Mouse (Mus musculus): ENCODE results near the gene Slc9a1.

Gene Slc9a1

DNA sequence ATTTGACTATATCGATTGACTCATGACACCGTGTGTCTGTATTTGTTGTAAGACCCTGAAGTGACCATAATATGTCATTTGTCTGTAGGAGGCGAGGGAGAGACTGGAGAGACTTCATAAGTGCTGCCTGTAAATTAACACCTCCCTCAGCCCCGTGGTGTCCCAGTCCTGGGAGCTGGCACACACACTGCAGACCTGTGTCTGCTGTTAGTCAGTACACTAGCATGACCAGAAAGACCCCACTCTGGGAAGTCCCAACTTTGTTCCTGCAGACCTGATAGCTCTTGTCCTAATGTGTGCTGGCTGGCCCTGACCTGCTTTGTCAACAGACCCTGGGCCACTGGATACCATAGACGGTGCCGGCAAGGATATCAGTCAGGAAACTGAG, 2.8 kb downstream of the Slc9a1 start:
- no peak for DNase-seq (ENCODE audit: low spot score in 2 of 2)

DNA sequence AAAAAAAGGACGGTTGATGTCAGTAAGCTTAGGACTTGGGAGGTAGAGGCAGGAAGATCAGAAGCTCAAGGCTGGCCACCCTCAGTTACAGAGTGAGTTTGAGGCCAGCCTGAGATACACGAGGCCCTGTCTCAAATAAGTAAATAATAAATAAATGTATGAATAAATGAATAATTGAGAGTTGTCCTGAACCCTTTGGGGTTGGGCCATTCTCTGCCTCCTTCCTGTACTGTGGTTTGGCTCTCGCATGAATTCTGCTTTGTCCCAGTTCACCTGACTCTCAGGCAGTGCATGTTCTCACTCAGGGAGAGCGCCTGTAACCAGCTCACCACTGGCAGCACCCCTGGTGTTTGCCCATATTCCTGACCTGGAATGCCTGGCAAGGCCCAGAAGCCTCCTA, 4.5 kb downstream of the Slc9a1 start:
- no peak for DNase-seq (ENCODE audit: low spot score in 2 of 2)

GRCm38 (mm10) chr4:133375812-133376577, 6.5 kb downstream of the Slc9a1 start:
- DNase-seq (ENCODE audit: low spot score in 2 of 2), result no peak

GRCm38 (mm10) chr4:133378236-133379045, 8.9 kb downstream of the Slc9a1 start:
- peak; percentile 40 to 56 for DNase-seq (ENCODE audit: low spot score in 2 of 2)

GRCm38 (mm10) chr4:133379046-133379347, 9.5 kb downstream of the Slc9a1 start:
- no peak for DNase-seq (ENCODE audit: low spot score in 2 of 2)

GRCm38 (mm10) chr4:133379861-133380260, 10.4 kb downstream of the Slc9a1 start:
- DNase-seq (ENCODE audit: low spot score in 2 of 2), result no peak

DNA sequence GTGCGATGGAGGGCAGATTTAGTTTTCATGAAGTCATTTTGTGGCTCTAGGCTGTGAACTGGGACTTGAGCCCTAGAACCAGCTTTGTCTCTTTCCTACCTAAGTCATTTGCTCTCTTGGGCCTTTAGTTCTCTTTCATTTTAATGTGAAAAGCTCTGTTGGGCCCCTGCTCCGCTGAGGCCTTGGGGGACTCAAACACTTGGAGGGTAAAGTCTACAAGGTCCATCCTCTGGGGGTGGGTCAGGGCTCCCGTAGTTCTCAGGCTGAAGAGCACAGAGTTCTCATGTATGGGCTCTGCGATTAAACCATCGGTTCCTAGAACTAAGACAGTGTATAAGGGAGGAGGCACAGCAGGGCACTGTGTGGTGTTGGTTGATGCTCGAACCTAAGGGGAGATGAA, 11.0 kb downstream of the Slc9a1 start:
- no peak for DNase-seq (ENCODE audit: low spot score in 2 of 2)

- no peak for DNase-seq (ENCODE audit: low spot score in 2 of 2)
Observed at GRCm38 (mm10) chr4:133381141-133381540, 11.6 kb downstream of the Slc9a1 start.

DNA sequence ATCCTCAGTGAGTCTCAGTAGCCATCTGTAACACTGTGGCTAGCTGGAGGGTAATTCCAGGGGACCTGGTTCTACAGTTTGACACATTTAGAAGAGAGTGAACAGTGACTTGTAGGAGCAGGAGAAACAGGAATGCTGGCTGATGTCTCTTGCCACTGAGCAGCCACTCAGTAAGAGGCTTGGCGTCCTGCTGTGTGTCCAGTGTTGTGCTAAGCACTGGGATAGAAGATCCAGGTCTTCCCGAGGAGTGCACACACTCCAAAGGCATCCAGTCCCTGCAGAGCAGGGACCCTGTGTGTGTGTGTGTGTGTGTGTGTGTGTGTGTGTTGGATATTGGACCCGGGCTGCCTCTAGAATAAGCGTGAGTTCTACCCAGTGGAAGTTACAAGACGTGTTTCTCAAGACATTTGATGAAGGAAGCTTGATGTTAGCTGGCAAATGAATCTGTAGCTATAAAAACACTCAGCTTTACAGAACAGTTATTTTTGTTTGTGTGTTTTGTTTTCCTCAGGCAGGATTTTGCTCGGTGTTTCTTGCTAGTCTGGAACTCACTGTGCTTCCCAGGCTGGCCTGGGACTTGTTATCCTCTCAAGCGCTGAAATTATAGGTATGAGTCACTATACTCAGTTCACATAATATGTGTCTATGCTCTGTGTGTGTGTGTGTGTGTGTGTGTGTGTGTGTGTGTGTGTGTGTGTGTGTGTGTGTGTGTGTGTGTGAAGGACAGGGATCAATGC, 16.7 kb downstream of the Slc9a1 start:
- DNase-seq (ENCODE audit: low spot score in 2 of 2), result no peak

GRCm38 (mm10) chr4:133387053-133387452, 17.5 kb downstream of the Slc9a1 start:
- DNase-seq (ENCODE audit: low spot score in 2 of 2), result no peak

DNA sequence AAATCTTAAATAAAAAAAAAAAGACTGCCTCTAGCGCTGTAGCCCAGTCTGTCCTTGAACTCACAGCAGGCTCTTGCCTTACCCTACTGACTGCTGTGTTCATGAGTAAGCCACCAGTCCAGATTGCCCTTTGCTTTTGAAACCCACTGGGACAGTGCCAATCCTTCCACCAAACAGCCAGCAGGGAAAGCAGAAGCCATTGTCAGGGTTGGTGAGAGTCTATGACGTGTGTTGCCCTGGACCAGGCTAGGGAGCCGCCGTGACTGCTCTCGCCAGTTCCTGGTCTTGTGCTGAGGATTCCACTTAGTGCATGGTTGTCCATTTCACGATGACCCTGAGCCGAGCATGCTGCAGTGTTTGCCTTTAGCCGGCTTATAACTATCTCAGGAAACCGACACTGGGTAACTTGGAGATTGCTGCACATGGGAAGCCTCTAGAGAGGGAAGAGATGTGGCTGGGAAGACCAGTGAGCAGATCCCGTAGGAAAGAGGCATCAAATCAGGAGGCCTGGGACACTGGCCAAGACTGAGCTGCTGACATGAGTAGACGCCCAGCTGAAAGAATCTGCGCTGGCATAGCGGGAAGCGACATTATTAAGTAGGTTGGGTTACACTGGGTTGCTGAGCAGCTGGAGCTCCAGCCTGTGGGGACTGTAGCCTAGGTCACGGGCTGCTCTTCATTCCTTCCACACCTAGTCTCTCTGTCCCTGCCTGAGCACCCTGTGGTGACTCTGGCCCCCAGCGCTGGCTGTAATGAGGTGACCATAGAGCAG, 19.5 kb downstream of the Slc9a1 start:
- no peak for DNase-seq (ENCODE audit: low spot score in 2 of 2)

DNA sequence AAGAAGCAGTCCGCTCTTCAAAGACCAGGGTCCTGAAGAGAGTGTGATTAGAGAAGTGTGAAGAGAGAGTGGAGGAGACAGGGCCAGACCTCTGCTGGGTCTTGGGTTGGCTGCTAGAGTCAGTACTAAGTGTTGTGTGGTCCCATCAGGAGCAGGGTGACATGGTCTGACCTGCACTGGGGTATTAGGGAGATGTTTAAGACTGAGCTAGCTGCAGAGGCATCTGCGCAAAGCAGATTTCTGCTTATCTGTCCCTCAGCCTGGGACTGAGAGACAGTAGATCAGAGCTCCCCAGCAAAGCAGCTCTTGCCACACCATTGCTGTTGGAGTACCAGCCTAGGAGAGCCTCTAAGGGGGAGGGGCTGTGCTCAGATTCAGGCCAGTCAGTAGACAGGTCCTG, 20.5 kb downstream of the Slc9a1 start:
- no peak for DNase-seq (ENCODE audit: low spot score in 2 of 2)

DNA sequence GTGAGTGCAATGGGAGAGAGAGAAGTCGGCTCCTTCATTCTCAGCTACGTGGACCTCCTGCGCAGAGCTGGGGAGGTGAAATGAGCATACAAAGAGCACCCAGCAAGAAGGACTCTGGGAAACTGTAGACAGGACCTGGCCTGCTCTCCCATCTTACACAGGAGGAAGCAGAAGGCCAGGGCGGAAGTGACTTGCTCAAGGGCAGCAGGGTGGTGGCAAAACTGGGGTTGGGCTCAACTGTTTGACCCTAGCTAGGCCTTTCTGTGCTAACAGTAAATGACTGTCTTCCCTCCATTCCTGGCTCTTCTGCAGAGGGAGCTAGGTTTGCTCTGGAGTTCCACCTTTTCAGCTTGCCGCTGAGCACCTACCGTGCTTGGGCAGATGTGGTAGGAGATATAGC, 21.1 kb downstream of the Slc9a1 start:
- DNase-seq (ENCODE audit: low spot score in 2 of 2), result no peak

DNA sequence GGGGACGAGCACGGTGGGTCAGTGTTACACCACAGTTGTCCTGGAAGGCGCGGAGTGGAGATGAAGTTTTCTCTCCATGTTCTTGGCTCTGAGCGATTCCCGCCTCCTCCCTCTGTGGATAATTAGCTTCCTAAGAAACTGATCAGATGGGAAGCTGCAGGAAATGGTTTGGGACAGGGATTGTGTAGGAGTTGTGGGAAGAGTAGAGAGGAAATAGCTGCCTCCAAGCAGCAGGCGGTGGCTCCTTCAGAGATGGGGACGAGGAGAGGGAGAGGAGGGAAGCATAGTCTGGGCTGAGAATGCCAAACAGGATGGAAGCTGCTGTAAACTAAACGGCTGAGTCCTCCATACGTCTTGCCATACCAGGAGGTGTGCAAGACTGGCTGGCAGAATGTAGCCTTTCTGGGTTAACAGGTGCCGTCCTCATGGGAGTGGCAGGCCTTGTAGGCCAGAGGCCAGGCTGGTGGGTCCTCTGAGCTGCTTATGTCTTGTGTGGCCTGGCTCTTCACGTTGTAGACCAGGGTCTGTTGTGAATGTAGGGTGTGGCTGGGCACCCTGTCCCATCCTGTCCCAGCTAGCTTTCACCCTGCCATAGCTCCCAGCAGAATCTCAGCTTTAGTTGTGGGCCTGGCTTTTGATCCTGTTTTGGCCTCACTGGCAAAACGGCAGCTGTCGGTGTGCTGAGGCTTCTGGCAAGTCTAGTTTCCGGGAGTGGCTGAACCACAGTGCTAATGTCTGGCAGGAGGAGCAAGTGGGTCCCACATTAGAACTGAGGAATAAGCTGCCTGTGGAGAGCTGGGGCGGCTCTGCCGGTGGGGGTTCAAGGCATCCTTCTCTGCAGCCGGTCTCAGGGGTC, 21.9 kb downstream of the Slc9a1 start:
- DNase-seq (ENCODE audit: low spot score in 2 of 2), result peak in 1 of 2 experiments; percentile 33

DNA sequence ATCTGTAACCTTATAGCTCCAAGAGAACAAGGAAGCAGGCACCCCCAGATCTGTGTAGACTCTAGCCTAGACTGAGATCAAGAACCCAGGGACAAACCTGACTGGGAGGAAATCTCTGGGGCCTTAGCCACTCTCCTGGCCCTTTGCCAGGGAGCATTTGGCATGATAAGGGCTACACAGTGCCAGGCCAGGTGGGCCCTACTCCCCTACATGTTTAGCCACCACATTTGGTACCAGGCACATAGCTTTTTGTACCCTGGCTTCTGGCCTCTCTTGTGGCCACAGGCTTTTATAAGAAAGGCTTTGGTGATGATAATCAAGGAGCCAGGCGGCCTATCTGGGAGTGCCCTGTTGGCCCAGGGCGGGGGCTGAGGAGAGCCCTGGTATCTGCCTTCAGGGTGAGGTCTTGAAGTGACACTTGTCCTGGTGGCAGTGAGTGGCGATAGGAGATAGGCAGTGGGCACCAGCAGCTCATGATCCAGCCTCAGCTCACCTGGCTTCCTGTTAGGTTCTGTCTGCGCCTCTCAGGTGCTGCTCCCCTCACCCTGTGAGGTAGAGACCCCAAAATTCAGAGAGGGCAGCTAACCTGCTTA, 25.6 kb downstream of the Slc9a1 start:
- DNase-seq (ENCODE audit: low spot score in 2 of 2), result peak in 1 of 2 experiments; percentile 41

DNA sequence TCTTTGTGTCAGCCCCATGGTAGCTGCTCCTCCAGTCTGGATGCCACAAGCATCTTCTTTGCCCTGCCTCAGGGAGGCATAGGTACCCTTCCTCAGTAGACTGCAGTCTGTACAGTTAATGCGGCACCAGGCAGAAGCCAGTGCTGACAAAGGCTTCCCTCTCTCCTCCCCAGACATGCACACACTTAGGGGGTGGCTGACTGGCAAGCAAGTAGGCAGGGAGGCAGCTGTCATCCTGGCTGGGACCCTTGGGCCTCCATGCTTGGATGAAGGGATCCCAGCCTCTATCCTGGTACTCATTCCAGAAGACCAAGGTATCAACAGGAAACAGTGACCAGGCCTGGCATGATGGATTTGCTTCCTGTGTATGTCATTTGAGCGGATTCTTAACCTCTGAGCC, 26.6 kb downstream of the Slc9a1 start:
- no peak for DNase-seq (ENCODE audit: low spot score in 2 of 2)

DNA sequence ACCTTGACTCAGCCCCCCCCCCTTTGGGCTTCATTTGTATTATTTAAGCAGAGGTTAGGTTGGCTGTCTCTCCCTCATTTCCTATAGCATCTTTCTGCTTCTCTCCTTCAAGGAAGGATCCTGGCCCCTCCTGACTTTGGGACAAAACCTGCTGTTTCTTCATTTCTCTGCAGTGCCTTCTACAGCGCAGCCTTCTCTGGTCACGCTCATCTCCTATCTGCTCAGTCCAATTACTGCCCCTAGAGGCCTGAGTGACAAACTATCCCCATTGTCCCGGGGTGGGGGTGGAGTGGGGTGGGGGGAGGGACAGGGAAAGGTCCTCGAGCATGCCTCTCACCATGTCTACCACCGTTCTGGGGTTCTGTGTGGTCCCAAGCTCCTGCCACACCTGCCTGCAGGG, 27.8 kb downstream of the Slc9a1 start:
- no peak for DNase-seq (ENCODE audit: low spot score in 2 of 2)

GRCm38 (mm10) chr4:133397961-133398360, 28.5 kb downstream of the Slc9a1 start:
- no peak for DNase-seq (ENCODE audit: low spot score in 2 of 2)

DNA sequence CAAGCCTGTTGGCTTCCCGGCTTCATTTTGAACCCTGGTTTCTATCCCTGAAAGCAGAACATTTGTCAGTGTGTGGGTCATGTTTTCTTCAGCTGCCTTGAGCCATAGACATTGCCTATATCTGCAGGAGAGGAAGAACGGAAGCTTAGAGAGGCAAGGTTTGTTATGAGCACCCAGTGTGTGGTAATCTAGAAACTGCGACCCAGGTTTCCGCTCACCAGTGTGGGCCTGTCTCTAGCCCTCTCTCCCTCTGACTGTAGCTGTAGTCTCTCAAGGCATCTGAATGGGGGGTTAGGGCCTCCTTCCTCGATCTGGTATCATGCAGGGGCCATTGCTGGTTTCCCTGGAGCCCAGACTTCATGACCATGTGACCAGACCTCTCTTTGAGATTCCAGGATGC, 29.1 kb downstream of the Slc9a1 start:
- no peak for DNase-seq (ENCODE audit: low spot score in 2 of 2)

DNA sequence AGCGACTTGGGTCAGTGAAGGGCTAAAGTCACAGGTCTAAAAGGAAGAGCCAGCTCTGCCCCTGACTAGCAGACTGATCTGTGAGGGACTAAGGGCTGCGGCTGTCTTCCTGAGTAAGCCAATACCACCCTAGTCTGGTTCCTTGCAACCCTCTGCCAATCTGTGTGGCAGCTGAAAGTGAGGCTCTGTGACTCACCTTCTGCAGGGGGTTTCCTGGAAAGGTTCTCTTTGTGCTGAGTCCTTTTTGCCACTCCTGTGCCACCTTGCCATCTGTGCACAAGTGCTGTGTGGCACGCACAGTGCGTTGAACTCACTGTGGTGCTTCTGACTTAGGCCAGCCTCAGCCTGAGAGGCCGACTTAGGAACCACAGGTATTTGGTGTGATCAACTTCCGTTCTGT, 30.0 kb downstream of the Slc9a1 start:
- DNase-seq (ENCODE audit: low spot score in 2 of 2), result no peak

- no peak for DNase-seq (ENCODE audit: low spot score in 2 of 2)
Observed at GRCm38 (mm10) chr4:133400098-133400497, 30.6 kb downstream of the Slc9a1 start.
